Mouse (Mus musculus) lung, embryonic 14.5 days (tissue): Measurements from ENCODE around the gene Kat6b. TPM values are rescaled to one million over a fixed set of nuclear protein-coding genes. Genes with fewer than 3 reads are reported as not detected.

Experiments used
- ATAC-seq: fragments of 200-750 bp; cut with Nextera tagmentation; 2 replicates; pipeline ENCODE4 v1.8.0; 2017; ENCODE audit warnings: mild to moderate bottlenecking, moderate TSS enrichment, moderate library complexity; ENCODE audit not compliant: insufficient read depth
- DNase-seq: peaks from one replicate; pipeline ENCODE4 v3.0.0-alpha.2; 2015
- H3K27ac ChIP-seq: fragments of 300-500 bp; sonication (generic); 2 replicates; pipeline ENCODE4 v1.5.1; 2014; ENCODE audit warnings: low read depth, mild to moderate bottlenecking, moderate library complexity
- H3K27me3 ChIP-seq: fragments of 300-500 bp; sonication (generic); 2 replicates; pipeline ENCODE4 v1.6.1; 2014; ENCODE audit warnings: low read length, control low read depth; ENCODE audit not compliant: insufficient read depth
- H3K36me3 ChIP-seq: fragments of 300-500 bp; sonication (generic); 2 replicates; pipeline ENCODE4 v1.6.1; 2014; ENCODE audit warnings: control low read depth; ENCODE audit not compliant: insufficient read depth
- H3K4me1 ChIP-seq: fragments of 300-500 bp; sonication (generic); 2 replicates; pipeline ENCODE4 v1.6.1; 2014; ENCODE audit warnings: antibody characterized with exemption, control low read depth; ENCODE audit not compliant: insufficient read depth
- H3K4me2 ChIP-seq: fragments of 300-500 bp; sonication (generic); 2 replicates; pipeline ENCODE4 v1.6.1; 2014; ENCODE audit warnings: mild to moderate bottlenecking
- H3K4me3 ChIP-seq: fragments of 300-500 bp; sonication (generic); 2 replicates; pipeline ENCODE4 v1.5.1; 2014; ENCODE audit warnings: low read depth, low read length
- H3K9ac ChIP-seq: fragments of 300-500 bp; sonication (generic); 2 replicates; pipeline ENCODE4 v1.6.1; 2014
- H3K9me3 ChIP-seq: fragments of 300-500 bp; sonication (generic); 2 replicates; pipeline ENCODE4 v1.6.1; 2016; ENCODE audit warnings: low read depth, low read length, control low read depth
- CTCF ChIP-seq: IDR thresholded peaks from 2 replicates; pipeline ENCODE4 v1.5.1; 2016; ENCODE audit warnings: antibody characterized with exemption, low read depth
- WGBS: fragments of 180-500 bp; shearing (Covaris S2); extraction: QIAGEN DNeasy Blood & Tissue Kit; methylation state at CpG from one replicate; pipeline ENCODE4 v1.1.7; 2014; 5-methylcytosine and 5-hydroxymethylcytosine counted together
- polyA plus RNA-seq: library from polyadenylated mRNA; unstranded; fragments of >200 nt; fragmentation: Nextera tagmentation; extraction: Ambion mirVana; gene quantifications from 2 replicates; pipeline ENCODE4 v1.2.1, GENCODE M21; 2014

The Kat6b gene
- polyA plus RNA-seq, 1 experiment from 2014 or later: 14.2 TPM

- Histone ChIP-seq H3K4me1 (no peaks in the 10 kb centered on the region), H3K4me3 (no peak overlapping the region), H3K27me3 (no peaks in the 10 kb centered on the region), H3K4me2 (no peak overlapping the region), H3K9me3 (no peaks in the 10 kb centered on the region), H3K36me3 (no peaks in the 10 kb centered on the region), H3K27ac (no peak overlapping the region), H3K9ac (no peak overlapping the region)
- no peak for DNase-seq
- 38% methylated on average over 4 of the region's 4 CpGs for WGBS
- ATAC-seq: no peak
- no peak for TF ChIP-seq CTCF
These were observed 8.9 kb downstream of the Kat6b start for GRCm38 (mm10) chr14:21490141-21490540.

- Histone ChIP-seq H3K4me1 (0 out of 2 replicates have a peak, but pooled peaks cover 5% of the 10 kb centered on the region), H3K4me3 (peak overlapping the region; percentile 76), H3K27me3 (no peaks in the 10 kb centered on the region), H3K36me3 (no peaks in the 10 kb centered on the region), H3K9me3 (no peaks in the 10 kb centered on the region), H3K4me2 (peak overlapping the region; percentile 84), H3K9ac (peak overlapping the region; percentile 84), H3K27ac (peak overlapping the region; percentile 96; the same call in 1 of the 2 replicates)
- no peak for TF ChIP-seq CTCF
- DNase-seq (no peak), ATAC-seq (no peak)
- WGBS: 6% methylated on average over 7 of the region's 7 CpGs
These were observed 17.2 kb downstream of the Kat6b start for GRCm38 (mm10) chr14:21498361-21498996.

DNA sequence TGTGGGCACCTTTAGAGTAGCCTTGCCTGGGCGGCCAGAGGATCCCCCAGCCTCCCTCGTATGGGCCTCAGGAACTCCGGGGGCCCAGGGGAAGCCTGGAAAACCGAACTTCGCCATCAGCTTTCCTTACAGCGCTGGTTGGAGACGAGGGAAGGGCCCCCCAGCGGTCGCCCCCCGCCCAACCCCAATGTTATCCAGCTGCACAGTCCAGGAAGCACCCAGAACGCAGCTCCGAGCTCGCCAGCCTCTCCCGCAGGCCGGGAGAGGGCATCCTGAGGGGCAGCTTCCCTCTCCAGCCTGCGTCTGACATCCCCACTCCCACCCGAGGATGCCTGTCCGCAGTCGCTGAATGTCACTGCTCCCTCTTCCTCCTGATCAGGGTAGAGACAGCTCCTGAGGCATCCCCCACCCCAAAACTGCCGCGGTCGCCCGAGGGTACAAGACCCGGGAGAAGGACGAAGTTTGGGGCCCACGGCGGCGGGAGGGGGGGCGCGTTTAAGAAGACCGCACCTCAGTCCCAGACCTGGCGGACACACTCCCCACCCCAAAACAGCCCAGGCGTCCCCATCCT, 17.9 kb downstream of the Kat6b start:
- Histone ChIP-seq H3K4me1 (0 out of 2 replicates have a peak, but pooled peaks cover 5% of the 10 kb centered on the region), H3K27ac (peak overlapping the region; percentile 96), H3K9ac (peak overlapping the region; percentile 84), H3K36me3 (no peaks in the 10 kb centered on the region), H3K4me2 (peak overlapping the region; percentile 84), H3K27me3 (no peaks in the 10 kb centered on the region), H3K9me3 (no peaks in the 10 kb centered on the region), H3K4me3 (peak overlapping the region; percentile 76)
- DNase-seq (peak; percentile 69), ATAC-seq (no peak)
- WGBS: under 1% methylated on average over 31 of the region's 33 CpGs
- peak; percentile 44 for TF ChIP-seq CTCF

- WGBS: under 1% methylated on average over 50 of the region's 57 CpGs
- Histone ChIP-seq H3K9me3 (no peaks in the 10 kb centered on the region), H3K4me3 (peak overlapping the region; percentile 76), H3K4me1 (0 out of 2 replicates have a peak, but pooled peaks cover 5% of the 10 kb centered on the region), H3K27ac (peak overlapping the region; percentile 96), H3K36me3 (no peaks in the 10 kb centered on the region), H3K9ac (peak overlapping the region; percentile 84), H3K4me2 (peak overlapping the region; percentile 84), H3K27me3 (no peaks in the 10 kb centered on the region)
- TF ChIP-seq CTCF: peak; percentile 30
- ATAC-seq (peak; percentile 12), DNase-seq (peak; percentile 74)
These were observed 18.5 kb downstream of the Kat6b start for GRCm38 (mm10) chr14:21499631-21500153.

DNA sequence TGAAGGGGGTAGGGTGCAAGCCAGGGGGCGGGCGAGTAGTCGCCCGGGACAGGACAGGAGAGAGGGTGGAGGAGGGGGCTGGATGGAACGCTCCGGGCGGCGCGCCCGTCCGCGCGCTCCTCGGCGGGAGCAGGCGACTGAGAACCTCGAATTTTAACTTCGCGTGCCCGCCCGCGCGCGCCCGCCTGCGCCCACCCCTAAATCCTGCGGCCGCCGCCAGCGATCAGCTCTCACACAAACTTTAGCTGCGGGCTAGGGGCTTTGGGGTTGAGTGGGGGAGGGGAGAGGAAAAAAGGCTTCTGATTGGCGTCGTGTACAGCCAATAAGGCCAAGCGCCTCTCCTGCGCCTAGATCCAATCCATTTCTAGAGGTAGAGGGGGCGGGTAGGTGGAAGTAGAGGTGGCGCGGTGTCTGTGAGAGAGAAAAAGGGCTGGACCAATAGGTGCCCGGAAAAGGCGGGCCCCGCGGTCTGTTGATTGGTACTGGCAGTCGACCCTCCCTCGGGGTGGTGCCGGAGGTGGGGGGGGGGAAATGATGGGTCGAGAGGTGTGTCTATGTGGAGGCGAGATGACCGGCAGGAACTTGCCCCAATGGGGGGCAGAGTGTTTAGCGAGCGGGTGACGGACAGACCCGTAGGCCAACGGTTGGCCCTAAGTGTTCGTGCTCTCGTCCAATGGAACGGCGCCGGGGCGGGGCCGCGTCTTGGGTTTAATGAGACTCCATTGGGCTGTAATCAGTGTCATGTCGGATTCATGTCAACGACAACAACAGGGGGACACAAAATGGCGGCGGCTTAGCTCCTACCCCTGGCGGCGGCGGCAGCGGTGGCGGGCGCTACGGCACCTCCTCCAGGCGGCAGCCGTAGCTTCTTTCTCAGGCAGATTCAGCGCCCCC, 19.2 kb downstream of the Kat6b start:
- H3K9ac ChIP-seq: peak overlapping the region; percentile 84
- peak overlapping the region; percentile 97 for H3K27ac ChIP-seq
- no peaks in the 10 kb centered on the region for H3K27me3 ChIP-seq
- H3K36me3 ChIP-seq: no peaks in the 10 kb centered on the region
- peak; percentile 46 for TF ChIP-seq CTCF
- WGBS: under 1% methylated on average over 75 of the region's 75 CpGs
- no peaks in the 10 kb centered on the region for H3K9me3 ChIP-seq
- peak overlapping the region; percentile 84 for H3K4me2 ChIP-seq
- H3K4me3 ChIP-seq: peak overlapping the region; percentile 76
- H3K4me1 ChIP-seq: 0 out of 2 replicates have a peak, but pooled peaks cover 5% of the 10 kb centered on the region
- ATAC-seq (peak; percentile 97), DNase-seq (peak; percentile 100)

DNA sequence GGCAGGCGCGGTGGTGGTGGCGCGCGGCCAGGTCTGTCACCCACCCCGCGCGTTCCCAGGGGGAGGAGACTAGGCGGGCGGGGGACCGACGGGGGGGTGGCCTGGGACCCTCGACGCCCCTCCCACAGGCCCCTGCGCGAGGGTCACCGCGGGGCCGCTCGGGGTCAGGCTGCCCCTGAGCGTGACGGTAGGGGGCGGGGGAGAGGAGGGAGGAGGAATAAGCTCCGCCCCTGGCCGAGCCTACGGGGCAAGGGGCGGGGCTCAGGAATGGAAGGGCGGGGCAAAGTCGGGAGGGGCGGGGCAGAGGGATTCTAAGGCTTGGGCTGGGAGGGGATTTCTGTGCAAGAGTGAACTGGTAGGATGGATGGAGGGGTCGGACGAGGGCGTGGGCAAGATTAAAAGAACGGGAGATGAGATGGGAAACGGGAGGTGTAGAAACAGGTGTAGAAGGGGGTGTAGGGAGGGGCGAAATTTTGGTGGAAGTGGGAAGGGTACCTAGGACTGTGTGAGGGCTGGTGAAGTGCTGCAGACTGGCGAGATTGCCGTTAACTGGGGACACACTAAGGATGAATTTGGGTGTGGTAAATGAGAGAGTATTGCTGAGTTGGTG, 19.9 kb downstream of the Kat6b start:
- Histone ChIP-seq H3K9ac (peak overlapping the region; percentile 81), H3K36me3 (no peaks in the 10 kb centered on the region), H3K4me1 (0 out of 2 replicates have a peak, but pooled peaks cover 5% of the 10 kb centered on the region), H3K9me3 (no peaks in the 10 kb centered on the region), H3K4me2 (peak overlapping the region; percentile 84), H3K27ac (peak overlapping the region; percentile 97), H3K27me3 (no peaks in the 10 kb centered on the region), H3K4me3 (peak overlapping the region; percentile 76)
- DNase-seq (peak; percentile 92), ATAC-seq (peak; percentile 9)
- TF ChIP-seq CTCF: no peak
- WGBS: 1% methylated on average over 30 of the region's 38 CpGs
